In genomic region chr3:56183159-56184133, GRCm38 (mm10) we compare ENCODE assay signal across 8 mouse cellular contexts. TPM values are rescaled to one million over a fixed set of nuclear protein-coding genes. Genes with fewer than 3 reads are reported as not detected.
A peak's percentile ranks its signal among the peaks of the same experiment; 100 is the strongest.
DNase-seq lines count a peak whose midpoint lies in the region; ATAC-seq and TF ChIP-seq lines count a peak whose summit lies in the region.

Gene Nbea (minus strand): TSS chr3:56183701.

- peaks cover 30% of the 10 kb centered on the region for H3K27me3 ChIP-seq in E14TG2a.4 (ENCODE audit: insufficient read depth, low read length)
- no peaks in the 10 kb centered on the region for H3K27me3 ChIP-seq in forebrain, embryonic 14.5 days (replicated peaks; ENCODE audit: control insufficient read depth, insufficient read depth, low read length)
- no peaks in the 10 kb centered on the region for H3K27me3 ChIP-seq in heart, embryonic 16.5 days (ENCODE audit: control insufficient read depth, insufficient read depth, low read length)
- peaks cover 29% of the 10 kb centered on the region for H3K27me3 ChIP-seq in liver, embryonic 12.5 days (replicated peaks)
- no peaks in the 10 kb centered on the region for H3K27me3 ChIP-seq in neural tube, embryonic 14.5 days (ENCODE audit: control insufficient read depth, insufficient read depth, low read length)

- H3K9ac ChIP-seq in forebrain, embryonic 14.5 days (ENCODE audit: low read length), result peak within 1 kb of the TSS; percentile 98
- H3K9ac ChIP-seq in heart, embryonic 16.5 days (ENCODE audit: low read length), result peak within 1 kb of the TSS; percentile 89
- peak within 1 kb of the TSS; percentile 79 for H3K9ac ChIP-seq in liver, embryonic 12.5 days
- peak within 1 kb of the TSS; percentile 98 for H3K9ac ChIP-seq in neural tube, embryonic 14.5 days (replicated peaks; ENCODE audit: low read depth, low read length)

- peak within 1 kb of the TSS; percentile 78 for H3K4me2 ChIP-seq in forebrain, embryonic 14.5 days (ENCODE audit: low read length)
- peak within 1 kb of the TSS; percentile 91 for H3K4me2 ChIP-seq in heart, embryonic 16.5 days (ENCODE audit: low read depth, low read length)
- H3K4me2 ChIP-seq in liver, embryonic 12.5 days, result peak within 1 kb of the TSS; percentile 86
- H3K4me2 ChIP-seq in neural tube, embryonic 14.5 days (ENCODE audit: low read depth, low read length), result peak within 1 kb of the TSS; percentile 62

- under 1% methylated on average over 107 of the region's 131 CpGs for WGBS in forebrain, embryonic 14.5 days
- under 1% methylated on average over 116 of the region's 131 CpGs for WGBS in heart, embryonic 16.5 days
- WGBS in liver, embryonic 12.5 days (ENCODE audit: insufficient replicate concordance), result under 1% methylated on average over 106 of the region's 131 CpGs
- under 1% methylated on average over 97 of the region's 131 CpGs for WGBS in neural tube, embryonic 14.5 days

- H3K27ac ChIP-seq in forebrain, embryonic 14.5 days (ENCODE audit: low read depth, low read length), result peak within 1 kb of the TSS; percentile 97
- peak within 1 kb of the TSS; percentile 88 for H3K27ac ChIP-seq in heart, embryonic 16.5 days (ENCODE audit: low read length)
- H3K27ac ChIP-seq in liver, embryonic 12.5 days, result peak within 1 kb of the TSS; percentile 56; the same call in 1 of the 2 replicates
- H3K27ac ChIP-seq in neural tube, embryonic 14.5 days (ENCODE audit: low read depth, low read length), result peak within 1 kb of the TSS; percentile 97

- peak within 1 kb of the TSS; percentile 91 for H3K4me3 ChIP-seq in E14TG2a.4 (replicated peaks; ENCODE audit: low read length)
- H3K4me3 ChIP-seq in forebrain, embryonic 14.5 days (ENCODE audit: low read depth, low read length), result peak within 1 kb of the TSS; percentile 88
- H3K4me3 ChIP-seq in heart, embryonic 16.5 days (ENCODE audit: low read length), result peak within 1 kb of the TSS; percentile 91
- peak within 1 kb of the TSS; percentile 79 for H3K4me3 ChIP-seq in liver, embryonic 12.5 days
- peak within 1 kb of the TSS; percentile 97 for H3K4me3 ChIP-seq in neural tube, embryonic 14.5 days (ENCODE audit: low read depth, low read length)

- peak; percentile 88 for DNase-seq in forebrain, embryonic 14.5 days (ENCODE audit: low spot score)
- peak; percentile 77 to 92 for DNase-seq in kidney, postnatal 36 days
- peak; percentile 4 to 5 for DNase-seq in thymus, adult 18-20 months

- H3K36me3 ChIP-seq in E14TG2a.4 (ENCODE audit: insufficient read depth, low read length), result no peaks in the 10 kb centered on the region
- no peaks in the 10 kb centered on the region for H3K36me3 ChIP-seq in forebrain, embryonic 14.5 days (ENCODE audit: control insufficient read depth, insufficient read depth, low read length)
- no peaks in the 10 kb centered on the region for H3K36me3 ChIP-seq in heart, embryonic 16.5 days (ENCODE audit: control insufficient read depth, insufficient read depth)
- no peaks in the 10 kb centered on the region for H3K36me3 ChIP-seq in liver, embryonic 12.5 days
- no peaks in the 10 kb centered on the region for H3K36me3 ChIP-seq in neural tube, embryonic 14.5 days (ENCODE audit: control insufficient read depth, insufficient read depth, low read length)

- ATAC-seq in cerebellum, adult (ENCODE audit: insufficient number of reproducible peaks, low FRiP score, low TSS enrichment), result peak; percentile 89
- peak; percentile 83 for ATAC-seq in forebrain, embryonic 14.5 days
- ATAC-seq in heart, embryonic 16.5 days (replicated peaks; ENCODE audit: extremely low read depth, insufficient read depth, low FRiP score), result peak; percentile 82
- peak; percentile 82 for ATAC-seq in liver, embryonic 12.5 days
- ATAC-seq in neural tube, embryonic 14.5 days (ENCODE audit: low read depth), result peak; percentile 86

- H3K9me3 ChIP-seq in E14TG2a.4 (ENCODE audit: low read length), result no peaks in the 10 kb centered on the region
- H3K9me3 ChIP-seq in forebrain, embryonic 14.5 days (replicated peaks; ENCODE audit: control insufficient read depth, low read length), result no peaks in the 10 kb centered on the region
- no peaks in the 10 kb centered on the region for H3K9me3 ChIP-seq in heart, embryonic 16.5 days (replicated peaks; ENCODE audit: control insufficient read depth, low read length)
- H3K9me3 ChIP-seq in liver, embryonic 12.5 days (replicated peaks), result no peaks in the 10 kb centered on the region
- no peaks in the 10 kb centered on the region for H3K9me3 ChIP-seq in neural tube, embryonic 14.5 days (ENCODE audit: control insufficient read depth, low read length)

- no peak for TF ChIP-seq CTCF in E14TG2a.4 (conservative IDR thresholded peaks at IDR 0.05; ENCODE audit: low read length)

- H3K4me1 ChIP-seq in E14TG2a.4 (replicated peaks; ENCODE audit: low read depth, low read length), result peaks cover 12% of the 10 kb centered on the region
- H3K4me1 ChIP-seq in forebrain, embryonic 14.5 days (ENCODE audit: control insufficient read depth, insufficient read depth, low read length), result peaks cover 5% of the 10 kb centered on the region; the same call in 1 of the 2 replicates
- peaks cover 16% of the 10 kb centered on the region for H3K4me1 ChIP-seq in heart, embryonic 16.5 days (ENCODE audit: control insufficient read depth, insufficient read depth, low read length)
- peaks cover 22% of the 10 kb centered on the region for H3K4me1 ChIP-seq in liver, embryonic 12.5 days
- peaks cover 4% of the 10 kb centered on the region; the same call in 1 of the 2 replicates for H3K4me1 ChIP-seq in neural tube, embryonic 14.5 days (ENCODE audit: control insufficient read depth, insufficient read depth, low read length)

RNA-seq across cellular contexts. Expression of gene Nbea, which starts in this region (rescaled TPM):
- 54.6 and 63.2 TPM in 2 replicates for polyA plus RNA-seq in forebrain, embryonic 14.5 days (2014; fragmentation: Nextera tagmentation; extraction: Ambion mirVana)
- polyA plus RNA-seq in heart, embryonic 16.5 days (2015; fragmentation: Nextera tagmentation; extraction: Ambion mirVana), result 6.9 and 7.0 TPM in 2 replicates
- polyA plus RNA-seq in liver, embryonic 12.5 days (2016; fragmentation: Nextera tagmentation; extraction: Ambion mirVana), result 1.6 and 2.0 TPM in 2 replicates
- 107 TPM in 2 replicates for polyA plus RNA-seq in neural tube, embryonic 14.5 days (2014; fragmentation: Nextera tagmentation; extraction: Ambion mirVana)

Comparison
In these comparisons a context has a peak if more than half of its experiments do, and no peak if none do; other contexts are left out.
1. Peak in every context shown above with its lines: DNase-seq, ATAC-seq, H3K4me3 ChIP-seq and H3K27ac ChIP-seq.
2. DNase-seq: peak in every context shown above with its lines; median percentile 88 in forebrain, embryonic 14.5 days; 84 in kidney, postnatal 36 days; 4 in thymus, adult 18-20 months.